Mouse (Mus musculus) liver (tissue): ENCODE measurements around the gene Pgd.
"Not testable (repeated sequence)": the region's sequence is repeated elsewhere in the genome, so short reads cannot be mapped to it uniquely, and the experiment has no call there.

ENCODE experiments used
- DNase-seq: peaks from one replicate; pipeline ENCODE4 v3.0.0-alpha.2; 2020; ENCODE audit warnings: mixed read lengths

Gene Pgd

DNA sequence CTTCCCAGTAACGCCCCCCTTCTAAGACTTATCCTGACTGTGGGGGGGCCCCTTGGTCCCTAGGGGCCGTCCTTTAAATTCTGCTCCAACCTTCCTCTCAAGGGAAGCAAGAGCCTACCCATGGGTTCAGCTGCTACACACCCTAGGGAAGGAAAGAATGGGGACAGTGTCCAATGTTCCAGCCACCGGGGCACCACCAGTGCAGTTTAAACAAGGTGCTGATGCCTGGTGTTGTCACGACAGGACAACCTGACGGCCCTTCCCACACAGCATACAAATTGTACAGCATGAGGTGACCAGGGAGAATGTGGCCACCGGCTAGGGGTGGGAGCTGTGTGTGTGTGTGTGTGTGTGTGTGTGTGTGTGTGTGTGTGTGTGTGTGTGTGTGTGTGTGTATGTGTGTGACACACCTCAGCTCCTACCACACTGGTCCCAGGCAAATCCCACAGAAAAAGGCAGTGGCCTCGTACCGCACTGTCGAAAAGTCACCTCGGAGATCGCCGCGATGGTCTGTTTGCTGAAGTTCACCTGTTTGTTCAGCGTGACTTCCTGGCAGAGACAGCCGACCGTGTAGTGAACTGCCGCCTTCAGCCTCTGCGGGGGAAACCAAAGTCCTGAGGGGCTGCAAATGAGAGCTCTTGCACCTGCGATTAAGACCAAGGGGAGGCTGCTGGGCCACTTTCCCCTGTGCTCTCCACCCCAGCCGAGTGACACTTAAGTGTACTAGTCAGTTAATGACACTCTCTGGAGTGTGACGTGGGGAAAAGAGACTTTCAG lies 34.6 kb downstream of the Pgd start:
- peak; percentile 30 for DNase-seq

DNA sequence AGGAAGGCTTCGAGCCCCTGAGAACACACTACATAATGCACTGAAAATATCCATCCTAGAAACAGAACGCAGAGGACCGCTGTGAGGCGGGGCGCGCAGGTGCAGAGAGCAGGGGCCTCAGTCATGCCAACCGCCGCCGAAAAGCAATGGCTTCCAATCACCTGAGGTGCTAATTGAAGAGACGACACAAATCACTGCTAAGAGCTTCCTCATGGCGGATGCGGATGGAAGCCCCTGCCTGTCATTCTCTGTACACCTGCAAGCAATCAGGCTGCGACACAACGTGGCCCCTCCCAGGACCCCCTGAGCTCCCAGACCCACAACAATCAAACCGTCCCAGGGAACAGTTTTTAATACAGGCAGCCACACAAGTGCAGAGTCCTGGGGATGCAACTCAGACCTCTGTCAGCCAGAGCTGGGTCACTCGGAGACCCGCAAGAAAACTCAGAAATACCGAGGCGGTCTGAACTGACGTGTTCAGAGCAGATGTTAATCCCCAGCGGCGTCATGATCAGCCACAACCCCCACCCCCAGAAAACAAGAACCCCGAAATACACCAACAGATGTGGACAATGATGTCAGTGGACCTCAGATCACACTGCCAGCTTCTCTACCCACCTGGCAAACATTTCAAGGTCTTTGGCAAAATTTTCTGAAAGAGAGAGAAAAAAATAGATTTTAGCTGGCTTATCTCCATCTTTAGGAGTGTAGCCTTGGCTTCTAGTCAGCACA lies 35.4 kb downstream of the Pgd start:
- no peak for DNase-seq

DNA sequence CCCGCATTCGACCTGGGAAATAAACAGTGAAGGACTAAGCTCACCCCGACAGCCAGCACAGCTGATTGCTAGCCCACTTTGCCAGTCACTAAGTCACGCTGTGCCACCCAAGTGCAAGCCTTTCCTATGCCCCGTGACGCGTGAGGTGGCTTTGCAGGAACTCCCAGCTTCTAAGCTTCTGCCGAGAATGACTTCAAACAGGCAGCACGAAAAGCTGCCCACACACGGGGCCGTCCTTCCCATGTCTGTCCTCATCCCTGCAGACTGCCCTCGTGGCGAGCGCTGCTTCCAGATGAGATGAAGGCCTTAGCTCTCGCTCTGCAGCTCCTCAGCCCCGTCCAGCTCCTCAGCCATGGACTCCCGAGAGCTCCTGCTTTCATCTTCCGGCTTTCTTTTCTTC lies 38.1 kb downstream of the Pgd start:
- no peak for DNase-seq

DNA sequence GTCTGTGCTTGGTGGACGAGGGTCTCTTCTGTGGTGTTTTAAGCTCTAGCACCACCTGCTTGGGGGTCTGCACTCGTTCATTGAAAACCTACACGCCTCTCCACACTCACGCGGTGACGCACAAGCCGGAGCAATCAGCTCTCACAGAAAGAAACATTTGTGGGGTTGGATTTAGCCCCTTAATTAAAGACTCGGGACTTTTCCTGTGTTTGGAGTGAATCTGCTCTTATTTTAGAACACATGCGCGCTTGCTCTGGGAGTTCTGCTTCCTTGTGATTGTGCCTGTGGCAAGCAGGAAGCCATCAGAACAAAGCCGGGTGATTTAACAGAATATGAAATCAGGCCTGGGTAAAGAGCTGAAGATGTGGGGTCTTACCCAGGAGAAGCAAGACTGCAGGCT lies 39.9 kb downstream of the Pgd start, which contains the start of gene Cort:
Gene Cort (minus strand): TSS at position 101 of the 400 bp plus-strand sequence.
- DNase-seq = no peak

DNA sequence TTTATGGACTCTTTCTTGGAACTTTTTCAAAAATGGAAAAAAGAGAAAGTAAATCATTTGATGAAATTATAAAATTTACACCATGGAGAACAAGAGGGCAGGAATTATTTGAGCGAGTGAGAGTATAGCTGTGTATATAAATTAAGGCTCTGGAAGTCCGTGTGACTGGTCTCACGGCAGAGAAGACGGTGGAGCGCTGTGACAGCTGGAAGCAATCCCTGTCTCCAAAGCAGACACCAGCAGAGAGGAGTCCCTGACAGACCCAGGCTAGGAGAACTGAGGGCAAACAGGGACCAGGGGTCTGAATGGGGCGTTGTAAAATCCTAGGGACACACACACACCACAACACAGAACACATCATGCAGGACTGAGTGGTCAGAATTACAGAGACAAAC lies 40.5 kb downstream of the Pgd start:
- DNase-seq = no peak

DNA sequence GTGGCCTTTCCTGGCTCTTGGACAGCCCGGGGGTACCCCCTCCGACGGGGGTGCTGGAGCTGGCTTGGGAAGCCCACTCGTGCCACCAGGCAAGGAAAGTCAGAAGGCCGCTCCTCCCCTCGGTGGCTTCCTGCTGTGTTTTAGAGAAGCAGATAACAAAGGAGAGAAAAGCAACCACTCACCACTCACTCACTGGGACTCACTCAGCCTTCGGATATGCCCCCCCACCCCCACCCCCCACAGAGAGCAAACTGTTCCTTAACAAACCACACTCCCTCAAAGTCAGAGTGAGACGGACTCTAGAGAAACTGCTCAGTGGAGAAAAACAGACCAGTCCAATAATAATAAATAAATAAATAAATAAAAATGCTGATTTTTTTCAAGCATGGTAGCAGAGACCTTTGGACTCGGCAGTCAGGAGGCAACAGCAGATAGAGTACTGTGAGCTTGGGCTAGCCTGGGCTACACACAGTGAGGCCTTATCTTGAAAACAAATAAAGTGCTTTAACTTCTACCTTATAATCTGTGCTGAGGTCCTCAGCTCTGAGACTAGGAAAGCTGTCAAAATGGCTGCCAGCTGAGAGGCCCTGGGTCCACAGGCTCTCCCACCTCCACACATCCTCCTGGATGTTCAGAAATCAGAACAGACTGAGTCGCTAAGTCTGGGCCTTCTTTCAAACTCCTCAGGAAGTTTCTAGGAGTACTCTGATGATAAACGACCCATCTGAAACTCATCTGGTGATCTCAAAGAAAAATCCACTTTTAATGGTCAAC lies 41.0 kb downstream of the Pgd start:
- DNase-seq = no peak

DNA sequence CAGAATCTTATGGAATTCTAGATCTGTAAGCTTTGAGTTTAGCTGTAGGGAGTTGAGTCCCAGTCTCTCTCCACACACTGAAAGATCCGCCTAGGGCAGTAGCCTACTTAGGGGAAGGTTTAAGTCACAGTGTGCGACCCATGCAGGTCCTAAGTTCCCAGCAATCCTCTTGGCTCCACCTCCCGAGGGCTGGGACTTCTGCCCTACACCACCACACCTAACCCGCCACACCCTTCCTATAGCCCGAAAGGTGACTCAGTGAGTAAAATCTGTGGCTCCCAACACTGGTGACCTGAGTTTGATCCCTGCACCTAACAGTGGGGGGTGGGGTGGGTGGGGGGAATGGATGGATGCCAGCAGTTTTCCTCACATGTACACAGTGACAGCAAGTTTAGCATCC lies 43.1 kb downstream of the Pgd start:
- no peak for DNase-seq

DNA sequence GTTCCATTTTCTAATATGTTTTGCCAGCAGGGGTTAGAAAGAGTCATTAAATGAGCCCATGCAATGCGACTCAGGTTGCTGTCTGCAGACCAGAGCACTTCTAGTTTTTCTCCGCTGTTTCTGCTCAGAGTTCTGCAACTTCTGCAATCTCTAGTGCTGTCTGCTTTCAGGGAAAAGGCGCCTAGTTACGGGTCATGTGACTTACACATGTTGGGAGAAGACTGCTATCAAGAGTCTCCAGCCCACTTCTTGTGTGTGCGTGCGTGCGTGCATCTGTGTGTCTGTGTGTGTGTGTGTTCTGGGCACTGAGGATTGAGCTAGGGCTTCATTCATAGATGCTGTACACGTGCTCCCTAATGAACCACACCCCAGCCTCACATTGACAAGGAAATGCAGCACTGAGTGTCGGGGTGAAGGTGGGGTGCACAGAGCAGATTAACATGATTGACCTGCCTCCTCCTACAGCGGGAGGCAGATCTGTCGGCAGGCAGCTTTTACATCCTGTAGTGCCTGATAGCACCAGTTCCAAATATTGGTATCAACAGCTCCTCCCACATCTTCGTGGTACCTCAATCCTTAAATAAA lies 46.5 kb downstream of the Pgd start:
- DNase-seq = peak; percentile 23

DNA sequence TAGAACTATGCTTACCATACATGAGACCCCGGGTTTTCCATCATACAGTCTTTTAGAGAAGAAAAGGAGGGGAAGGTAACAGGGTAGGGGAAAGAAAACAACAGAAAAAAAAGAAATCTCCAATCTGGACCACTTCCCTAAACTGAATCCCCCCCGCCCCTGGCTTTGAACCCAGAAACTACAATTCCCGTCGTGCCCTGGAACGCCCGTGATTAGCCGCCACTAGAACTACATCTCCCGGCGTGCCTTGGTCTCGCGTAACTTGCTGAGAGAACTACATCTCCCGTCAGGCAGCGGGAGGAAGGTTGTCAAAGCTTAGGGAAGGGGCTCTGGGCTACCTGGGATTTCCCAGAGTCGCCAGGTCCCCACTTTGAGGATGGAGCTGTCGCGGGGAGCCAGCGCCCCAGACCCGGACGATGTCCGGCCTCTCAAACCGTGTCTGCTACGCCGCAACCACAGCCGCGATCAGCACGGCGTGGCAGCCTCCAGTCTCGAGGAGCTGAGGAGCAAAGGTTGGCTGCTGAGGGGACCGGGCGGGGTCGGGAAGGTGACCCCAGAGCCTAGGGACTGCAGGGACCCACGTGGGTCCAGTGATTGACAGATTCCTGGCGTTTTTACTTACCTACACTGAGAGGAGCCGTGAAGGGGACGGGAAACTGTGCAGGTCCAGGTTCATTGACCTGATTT lies 62.6 kb downstream of the Pgd start, which contains the start of gene Dffa:
Gene Dffa (plus strand): TSS at position 272 of the 687 bp plus-strand sequence.
- DNase-seq = peak; percentile 85

DNA sequence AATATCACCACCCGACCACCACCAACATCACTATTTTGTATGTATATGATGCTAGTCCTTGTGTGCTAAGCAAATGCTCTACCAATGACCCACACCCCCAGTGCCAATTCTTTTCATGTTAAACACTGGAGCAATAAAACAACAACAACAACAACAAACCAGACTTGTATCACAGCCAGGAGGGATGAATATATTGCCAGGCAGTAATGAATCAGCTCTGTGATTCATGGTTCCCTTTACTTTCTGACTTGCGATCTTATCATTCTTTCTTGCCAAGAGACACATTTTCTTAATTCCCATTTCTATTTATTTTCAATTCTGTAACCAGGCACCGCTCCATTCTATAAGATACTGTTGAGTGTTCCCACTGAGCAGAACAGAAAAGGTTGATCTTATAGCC lies 65.1 kb downstream of the Pgd start:
- no peak for DNase-seq

DNA sequence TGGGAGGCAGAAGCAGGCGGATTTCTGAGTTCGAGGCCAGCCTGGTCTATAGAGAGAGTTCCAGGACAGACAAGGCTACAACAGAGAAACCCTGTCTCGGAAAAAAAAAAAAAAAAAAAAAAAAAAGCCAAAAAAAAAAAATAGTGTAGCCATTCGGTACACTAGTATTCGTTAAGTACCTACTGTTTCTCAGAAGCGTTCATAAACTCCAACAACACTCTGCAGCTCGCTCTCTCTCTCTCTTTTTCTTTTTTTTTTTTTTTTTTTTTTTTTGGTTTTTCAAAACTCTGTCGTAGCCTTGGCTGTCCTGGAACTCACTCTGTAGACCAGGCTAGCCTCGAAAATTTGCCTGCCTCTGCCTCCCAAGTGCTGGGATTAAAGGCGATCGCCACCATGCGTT lies 66.1 kb downstream of the Pgd start:
- DNase-seq = not testable (repeated sequence)
